In genomic region chr6:87435791-87436190, GRCm38 (mm10) we compare ENCODE assay signal across 21 mouse cellular contexts. TPM values are rescaled to one million over a fixed set of nuclear protein-coding genes. Genes with fewer than 3 reads are reported as not detected.
"Had no signal": no experiment of that assay in that cellular context is flagged by ENCODE, and none has a peak within 500 bp of the region (broad histone marks: within the 10 kb centered on the region; RNA-seq: fewer than 3 reads in every experiment).

No protein-coding gene starts in this region.

- H3K9ac ChIP-seq: lung, embryonic 14.5 days; midbrain, embryonic 12.5 days; neural tube, embryonic 12.5 days; stomach, embryonic 15.5 days had no signal

- H3K36me3 ChIP-seq: midbrain, embryonic 10.5 days; midbrain, embryonic 12.5 days; neural tube, embryonic 12.5 days; stomach, embryonic 15.5 days had no signal

- ATAC-seq: midbrain, embryonic 16.5 days had no signal

- H3K4me3 ChIP-seq: midbrain, embryonic 10.5 days; midbrain, embryonic 12.5 days; myocyte; neural tube, embryonic 12.5 days; stomach, embryonic 15.5 days had no signal

- H3K27me3 ChIP-seq: midbrain, embryonic 12.5 days; neural tube, embryonic 12.5 days; stomach, embryonic 15.5 days had no signal

- DNase-seq: lung, adult 18-20 months; lung, embryonic 14.5 days; lung, postnatal 10 days; lung, postnatal 4 days; midbrain, embryonic 14.5 days; thymus, adult 2 months; thymus, postnatal 25 days; thymus, postnatal 4 days had no signal

- H3K27ac ChIP-seq: midbrain, embryonic 10.5 days; midbrain, embryonic 12.5 days; neural tube, embryonic 12.5 days; stomach, embryonic 15.5 days; stomach, postnatal 0 days had no signal

- H3K9me3 ChIP-seq: midbrain, embryonic 10.5 days; midbrain, embryonic 12.5 days; neural tube, embryonic 12.5 days; stomach, embryonic 15.5 days had no signal

- H3K4me1 ChIP-seq: midbrain, embryonic 12.5 days; neural tube, embryonic 12.5 days; stomach, embryonic 15.5 days had no signal

- H3K4me2 ChIP-seq: lung, embryonic 14.5 days; midbrain, embryonic 12.5 days; neural tube, embryonic 12.5 days; stomach, embryonic 15.5 days had no signal

RNA-seq across cellular contexts. Expression of gene Bmp10, which starts 7.0 kb away (rescaled TPM):
- total RNA-seq: megakaryocyte, adult 5-6 weeks; megakaryocyte-erythroid progenitor cell, adult 5-6 weeks; neutrophil, adult 5-6 weeks had no signal
- polyA plus RNA-seq: lung, embryonic 14.5 days; midbrain, embryonic 10.5 days; midbrain, embryonic 12.5 days; midbrain, embryonic 14.5 days; midbrain, embryonic 16.5 days; myocyte; neural tube, embryonic 12.5 days; neural tube, embryonic 14.5 days; spleen, adult 2 months; stomach, embryonic 15.5 days; stomach, postnatal 0 days; testis, adult 2 months had no signal

RNA-seq across cellular contexts. Expression of gene Gkn3, which starts 47.1 kb away (rescaled TPM):
- total RNA-seq: megakaryocyte, adult 5-6 weeks; megakaryocyte-erythroid progenitor cell, adult 5-6 weeks; neutrophil, adult 5-6 weeks had no signal
- polyA plus RNA-seq: midbrain, embryonic 10.5 days; midbrain, embryonic 12.5 days; midbrain, embryonic 14.5 days; myocyte; neural tube, embryonic 12.5 days; spleen, adult 2 months had no signal
